Mouse (Mus musculus) liver, embryonic 14.5 days (tissue): ENCODE results near the gene Prmt8. TPM values are rescaled to one million over a fixed set of nuclear protein-coding genes. Genes with fewer than 3 reads are reported as not detected.

Experiments used
- ATAC-seq: fragments of 200-750 bp; cut with Nextera tagmentation; 2 replicates; pipeline ENCODE4 v1.8.0; 2017; ENCODE audit warnings: moderate number of reproducible peaks, mild to moderate bottlenecking, moderate library complexity; ENCODE audit not compliant: insufficient read depth
- DNase-seq, 3 experiments: peaks; one replicate each; pipeline ENCODE4 v3.0.0-alpha.2; 2012 to 2013; ENCODE audit warnings: low read depth in 3 of 3, low spot score in 3 of 3
- H3K27ac ChIP-seq: fragments of 300-500 bp; sonication (generic); 2 replicates; pipeline ENCODE4 v1.5.1; 2014; ENCODE audit warnings: moderate library complexity, mild to moderate bottlenecking, control low read depth, inconsistent platforms
- H3K27me3 ChIP-seq: fragments of 300-500 bp; sonication (generic); 2 replicates; pipeline ENCODE4 v1.6.1; 2014; ENCODE audit warnings: mild to moderate bottlenecking, low read length, moderate library complexity; ENCODE audit not compliant: control insufficient read depth, insufficient read depth
- H3K36me3 ChIP-seq: fragments of 300-500 bp; sonication (generic); replicated peaks from 2 replicates; pipeline ENCODE4 v1.6.1; 2014; ENCODE audit warnings: low read depth; ENCODE audit not compliant: control insufficient read depth, insufficient read depth
- H3K4me1 ChIP-seq, 2 experiments: fragments of 200-500 bp in 1 of 2; fragments of 300-500 bp in 1 of 2; sonication (generic) in 1 of 2; replicated peaks; 2 replicates each; pipeline ENCODE4 v1.6.1; 2012 to 2014; ENCODE audit warnings: antibody characterized with exemption in 1 of 2, inconsistent platforms in 1 of 2, low read length in 1 of 2; ENCODE audit not compliant: control insufficient read depth in 2 of 2, insufficient read depth in 2 of 2
- H3K4me2 ChIP-seq: fragments of 300-500 bp; sonication (generic); 2 replicates; pipeline ENCODE4 v1.6.1; 2014; ENCODE audit warnings: low read depth, mild to moderate bottlenecking, control low read depth, moderate library complexity
- H3K4me3 ChIP-seq, 2 experiments: fragments of 200-500 bp in 1 of 2; fragments of 300-500 bp in 1 of 2; sonication (generic) in 1 of 2; 2 replicates each; pipeline ENCODE4 v1.5.1; 2012 to 2014; ENCODE audit warnings: low read depth in 2 of 2, low read length in 2 of 2, mild to moderate bottlenecking in 2 of 2, control low read depth in 1 of 2, inconsistent platforms in 1 of 2, moderate library complexity in 1 of 2; ENCODE audit not compliant: insufficient read depth in 1 of 2
- H3K9ac ChIP-seq: fragments of 300-500 bp; sonication (generic); replicated peaks from 2 replicates; pipeline ENCODE4 v1.6.1; 2014; ENCODE audit warnings: mild to moderate bottlenecking, control low read depth, moderate library complexity
- H3K9me3 ChIP-seq: fragments of 300-500 bp; sonication (generic); 2 replicates; pipeline ENCODE4 v1.6.1; 2016; ENCODE audit warnings: low read length, mixed read lengths; ENCODE audit not compliant: control insufficient read depth
- CTCF ChIP-seq: IDR thresholded peaks from 2 replicates; pipeline ENCODE4 v1.5.1; 2016; ENCODE audit warnings: antibody characterized with exemption, low read depth, control low read depth
- EP300 ChIP-seq: IDR thresholded peaks from 2 replicates; pipeline ENCODE4 v1.6.1; 2016; ENCODE audit warnings: antibody characterized with exemption, low read depth
- WGBS: fragments of 180-500 bp; shearing (Covaris S2); extraction: QIAGEN DNeasy Blood & Tissue Kit; methylation state at CpG from one replicate; pipeline ENCODE4 v1.1.7; 2014; ENCODE audit not compliant: insufficient replicate concordance; 5-methylcytosine and 5-hydroxymethylcytosine counted together
- polyA plus RNA-seq, 2 experiments: library from polyadenylated mRNA; depleted of rRNA in 1 of 2; stranded (reverse) in 1 of 2; unstranded in 1 of 2; fragments of >200 nt; fragmentation: Nextera tagmentation in 1 of 2; extraction: Ambion mirVana in 1 of 2; gene quantifications; 2 replicates each; pipeline versions ENCODE4 v1.2.1 to v1.2.3; 2012 to 2014

Gene Prmt8
- polyA plus RNA-seq, 2 experiments: 0.05 TPM; not detected in 1

DNA sequence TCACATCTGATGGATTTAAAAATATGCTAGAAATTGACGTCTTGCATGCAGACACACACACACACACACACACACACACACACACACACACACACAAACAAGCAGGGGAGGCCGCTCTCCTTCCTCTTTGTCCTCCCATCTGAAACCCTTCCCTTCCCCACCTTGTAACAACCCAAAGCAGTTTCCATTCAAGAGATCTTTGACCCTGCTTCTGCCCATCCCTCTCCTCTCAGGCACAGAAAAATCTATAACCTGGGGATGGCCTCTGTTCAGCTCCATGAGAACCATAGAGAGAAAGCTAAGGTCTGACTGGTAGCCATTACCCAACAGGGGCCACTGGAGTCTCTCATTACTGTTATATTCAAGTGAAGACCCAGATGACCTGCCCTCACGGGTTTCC, 90.3 kb downstream of the Prmt8 start:
- ATAC-seq (no peak), DNase-seq (no peak)
- Histone ChIP-seq H3K27me3 (no peaks in the 10 kb centered on the region), H3K36me3 (no peaks in the 10 kb centered on the region), H3K4me3 (no peak overlapping the region), H3K9ac (no peak overlapping the region), H3K4me2 (no peak overlapping the region), H3K9me3 (no peaks in the 10 kb centered on the region), H3K4me1 (no peaks in the 10 kb centered on the region), H3K27ac (no peak overlapping the region)
- TF ChIP-seq EP300: no peak
- no peak for TF ChIP-seq CTCF
- WGBS: 41% methylated on average over 3 of the region's 3 CpGs

DNA sequence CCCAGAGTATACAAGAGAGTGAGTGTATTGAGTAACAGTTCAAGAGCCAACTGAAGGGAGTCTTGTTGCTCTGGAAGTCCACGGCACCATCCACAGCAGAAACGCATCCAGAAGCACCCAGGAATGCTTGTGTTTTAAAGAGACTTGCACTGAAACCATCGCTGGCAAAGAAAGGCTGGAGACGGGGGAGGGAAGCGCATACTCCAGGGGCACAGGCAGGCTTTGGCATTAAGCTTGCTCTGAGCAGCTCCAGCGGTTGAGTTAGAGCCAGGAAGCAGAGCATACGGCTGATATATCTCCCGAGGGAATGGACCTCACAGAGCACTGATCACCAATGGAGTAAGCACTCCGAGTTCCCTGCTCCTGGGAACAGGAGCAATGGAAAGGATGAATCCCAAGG, 91.0 kb downstream of the Prmt8 start:
- H3K36me3 ChIP-seq: no peaks in the 10 kb centered on the region
- 65% methylated on average over 9 of the region's 9 CpGs for WGBS

DNA sequence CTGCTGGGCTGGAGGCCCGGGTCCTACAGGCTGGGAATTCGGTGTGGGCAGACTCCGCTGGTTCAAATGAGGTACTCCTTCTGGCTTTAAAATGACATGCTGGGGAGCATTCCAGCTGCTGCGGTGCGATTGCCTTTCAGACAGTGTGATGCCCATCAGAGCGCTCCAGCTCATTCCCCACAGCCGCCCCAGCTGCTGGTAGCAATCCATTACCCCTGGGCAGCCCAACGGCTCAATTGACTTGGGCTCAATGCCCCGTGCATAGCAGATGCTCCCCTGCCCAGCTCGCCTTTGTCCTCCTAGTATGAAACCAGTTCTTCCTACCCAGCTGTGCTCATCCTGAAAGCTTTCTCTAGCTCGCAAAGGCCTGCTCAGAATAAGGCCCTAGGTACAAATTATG, 92.4 kb downstream of the Prmt8 start:
- Histone ChIP-seq H3K4me3 (no peak overlapping the region), H3K4me1 (no peaks in the 10 kb centered on the region), H3K36me3 (no peaks in the 10 kb centered on the region), H3K9me3 (no peaks in the 10 kb centered on the region), H3K27me3 (no peaks in the 10 kb centered on the region), H3K4me2 (no peak overlapping the region), H3K27ac (no peak overlapping the region), H3K9ac (no peak overlapping the region)
- ATAC-seq: no peak
- no peak for DNase-seq
- TF ChIP-seq CTCF: no peak
- TF ChIP-seq EP300: no peak
- 57% methylated on average over 11 of the region's 11 CpGs for WGBS

More for the DNA sequence above, 91.0 kb downstream of the Prmt8 start:
- Histone ChIP-seq H3K4me2 (no peak overlapping the region), H3K4me1 (no peaks in the 10 kb centered on the region), H3K27ac (no peak overlapping the region), H3K27me3 (no peaks in the 10 kb centered on the region), H3K4me3 (no peak overlapping the region), H3K9me3 (no peaks in the 10 kb centered on the region), H3K9ac (no peak overlapping the region)
- no peak for ATAC-seq
- no peak for DNase-seq
- no peak for TF ChIP-seq EP300
- TF ChIP-seq CTCF: no peak

GRCm38 (mm10) chr6:127672071-127672470, 97.2 kb downstream of the Prmt8 start:
- 74% methylated on average over 7 of the region's 7 CpGs for whole genome bisulfite sequencing
- DNase-seq (no peak), ATAC-seq (no peak)
- H3K4me3 ChIP-seq: no peak overlapping the region
- no peaks in the 10 kb centered on the region for H3K27me3 ChIP-seq
- H3K36me3 ChIP-seq: no peaks in the 10 kb centered on the region
- no peaks in the 10 kb centered on the region for H3K9me3 ChIP-seq
- TF ChIP-seq CTCF (no peak), EP300 (no peak)
- H3K4me2 ChIP-seq: no peak overlapping the region
- H3K9ac ChIP-seq: no peak overlapping the region
- H3K27ac ChIP-seq: no peak overlapping the region
- H3K4me1 ChIP-seq: no peaks in the 10 kb centered on the region

GRCm38 (mm10) chr6:127670031-127670430, 99.2 kb downstream of the Prmt8 start:
- Histone ChIP-seq H3K4me2 (no peak overlapping the region), H3K4me1 (no peaks in the 10 kb centered on the region), H3K27ac (no peak overlapping the region), H3K9me3 (no peaks in the 10 kb centered on the region), H3K9ac (no peak overlapping the region), H3K27me3 (no peaks in the 10 kb centered on the region), H3K36me3 (no peaks in the 10 kb centered on the region), H3K4me3 (no peak overlapping the region)
- no peak for ATAC-seq
- no peak for TF ChIP-seq EP300
- peak; percentile 21; the same call in 1 of the 2 replicates for TF ChIP-seq CTCF
- DNase-seq: no peak
- 68% methylated on average over 4 of the region's 4 CpGs for WGBS

DNA sequence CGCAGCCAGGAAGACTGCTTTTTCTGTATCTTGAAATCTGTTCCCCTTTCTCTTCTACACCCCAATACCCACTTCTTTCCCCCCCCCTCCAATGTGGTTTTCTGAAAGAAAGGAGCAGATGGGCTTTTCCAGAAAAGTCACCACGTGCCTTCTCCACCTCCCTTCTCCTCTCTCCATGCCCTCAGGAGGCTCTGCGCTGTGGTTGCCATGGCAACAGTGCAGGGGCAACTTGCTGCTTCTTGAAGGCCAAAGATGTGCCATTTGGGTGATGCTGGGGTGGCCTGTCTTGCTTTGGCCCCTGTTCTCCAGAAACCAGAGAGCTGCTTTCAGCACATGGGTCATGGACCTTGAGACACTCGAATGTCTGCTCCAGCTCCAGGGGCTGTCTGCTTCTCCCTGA, 100.0 kb downstream of the Prmt8 start:
- Histone ChIP-seq H3K36me3 (no peaks in the 10 kb centered on the region), H3K9ac (no peak overlapping the region), H3K27me3 (no peaks in the 10 kb centered on the region), H3K27ac (no peak overlapping the region), H3K4me2 (no peak overlapping the region), H3K4me1 (no peaks in the 10 kb centered on the region), H3K9me3 (no peaks in the 10 kb centered on the region), H3K4me3 (no peak overlapping the region)
- ATAC-seq (no peak), DNase-seq (no peak)
- no peak for TF ChIP-seq CTCF
- no peak for TF ChIP-seq EP300
- 51% methylated on average over 4 of the region's 4 CpGs for WGBS
